Mouse (Mus musculus) megakaryocyte, embryonic 14.5 days (primary cell): ENCODE measurements around the gene Mxi1. TPM values are rescaled to one million over a fixed set of nuclear protein-coding genes. Genes with fewer than 3 reads are reported as not detected.

Source experiments
- H3K27me3 ChIP-seq: replicated peaks from 2 replicates; pipeline ENCODE3; 2012; ENCODE audit warnings: inconsistent platforms
- H3K36me3 ChIP-seq: replicated peaks from 2 replicates; pipeline ENCODE3; 2012; ENCODE audit warnings: low read length, inconsistent platforms, mixed read lengths
- H3K4me1 ChIP-seq: 2 replicates; pipeline ENCODE4 v1.6.1; 2012; ENCODE audit warnings: inconsistent platforms
- H3K4me3 ChIP-seq: replicated peaks from 2 replicates; pipeline ENCODE3; 2012; ENCODE audit warnings: moderate library complexity, mild to moderate bottlenecking, inconsistent platforms
- H3K9me3 ChIP-seq: 2 replicates; pipeline ENCODE4 v1.6.1; 2012; ENCODE audit warnings: inconsistent platforms
- FLI1 ChIP-seq: IDR thresholded peaks from 2 replicates; pipeline ENCODE4 v1.6.1; 2012; ENCODE audit warnings: low read length, inconsistent platforms, mixed read lengths
- GATA1 ChIP-seq: IDR thresholded peaks from 3 replicates; pipeline ENCODE4 v1.6.1; 2012; ENCODE audit warnings: mixed read lengths, low read length, inconsistent platforms, borderline replicate concordance
- polyA plus RNA-seq: library from polyadenylated mRNA; stranded (reverse); fragments of >175 nt; gene quantifications from 2 replicates; pipeline ENCODE4 v1.2.3, GENCODE M21; 2012; ENCODE audit warnings: low replicate concordance; ENCODE audit not compliant: insufficient read depth

The Mxi1 gene
- polyA plus RNA-seq, 1 experiment: 32.9 TPM

DNA sequence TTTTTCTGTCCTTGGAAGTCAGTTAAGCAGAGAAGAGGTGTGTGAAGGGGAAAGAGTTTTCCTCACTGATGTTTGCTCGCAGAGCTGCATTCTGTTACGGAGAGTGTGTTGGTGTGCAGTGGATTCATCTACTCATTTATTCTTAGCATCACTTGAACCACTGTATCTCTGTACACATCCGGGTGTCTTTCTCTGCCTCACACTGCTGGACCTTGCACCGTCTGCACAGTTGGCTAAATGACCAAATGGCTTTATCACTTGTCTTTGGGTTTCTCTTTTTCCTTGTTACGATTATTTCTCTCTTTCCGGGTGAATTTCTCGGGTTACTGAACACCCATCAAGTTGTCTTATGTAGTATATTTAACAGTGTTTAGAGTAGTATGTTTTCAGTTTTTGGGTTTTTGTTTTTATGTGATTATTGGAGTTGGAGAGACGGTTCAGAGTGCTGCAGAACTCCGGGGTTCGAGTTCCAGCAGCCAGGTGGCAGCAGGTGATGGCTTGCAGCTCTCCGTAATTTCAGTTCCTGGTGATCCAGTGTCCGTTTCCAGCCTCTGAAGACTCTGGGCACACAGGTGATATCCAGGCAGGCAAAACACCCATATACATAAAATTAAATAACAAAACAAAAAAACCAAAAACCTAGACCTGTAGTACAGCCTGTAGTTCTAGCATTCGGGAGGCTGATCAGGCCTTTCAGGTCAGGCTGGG, 33.0 kb downstream of the Mxi1 start:
- no peaks in the 10 kb centered on the region for H3K27me3 ChIP-seq
- H3K36me3 ChIP-seq: peaks cover 59% of the 10 kb centered on the region
- no peaks in the 10 kb centered on the region for H3K9me3 ChIP-seq
- TF ChIP-seq FLI1: no peak
- no peak for TF ChIP-seq GATA1
- no peak overlapping the region for H3K4me3 ChIP-seq
- peaks cover 11% of the 10 kb centered on the region for H3K4me1 ChIP-seq

DNA sequence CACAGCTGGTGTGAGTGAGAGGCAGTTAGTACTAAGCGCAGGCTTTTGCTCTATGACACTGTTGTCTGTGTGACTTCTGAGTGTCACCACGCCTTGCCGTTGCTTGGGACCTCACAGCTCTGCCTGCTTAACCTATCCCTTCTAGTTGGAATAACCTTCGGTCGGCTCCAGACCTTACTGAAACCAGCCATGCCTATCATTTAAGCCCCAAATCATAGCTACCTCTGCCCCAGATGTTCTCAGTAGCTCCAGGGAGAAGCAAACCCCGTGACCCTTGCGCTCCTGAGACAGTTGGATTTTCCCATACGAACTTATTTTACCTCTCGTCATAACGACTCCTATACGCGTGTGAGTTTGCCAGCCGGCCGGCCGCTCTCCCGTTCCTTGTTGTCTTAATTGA, 33.7 kb downstream of the Mxi1 start:
- H3K36me3 ChIP-seq: peaks cover 55% of the 10 kb centered on the region
- H3K9me3 ChIP-seq: no peaks in the 10 kb centered on the region
- TF ChIP-seq FLI1: no peak
- TF ChIP-seq GATA1: no peak
- H3K4me3 ChIP-seq: no peak overlapping the region
- H3K4me1 ChIP-seq: peaks cover 8% of the 10 kb centered on the region
- H3K27me3 ChIP-seq: no peaks in the 10 kb centered on the region

DNA sequence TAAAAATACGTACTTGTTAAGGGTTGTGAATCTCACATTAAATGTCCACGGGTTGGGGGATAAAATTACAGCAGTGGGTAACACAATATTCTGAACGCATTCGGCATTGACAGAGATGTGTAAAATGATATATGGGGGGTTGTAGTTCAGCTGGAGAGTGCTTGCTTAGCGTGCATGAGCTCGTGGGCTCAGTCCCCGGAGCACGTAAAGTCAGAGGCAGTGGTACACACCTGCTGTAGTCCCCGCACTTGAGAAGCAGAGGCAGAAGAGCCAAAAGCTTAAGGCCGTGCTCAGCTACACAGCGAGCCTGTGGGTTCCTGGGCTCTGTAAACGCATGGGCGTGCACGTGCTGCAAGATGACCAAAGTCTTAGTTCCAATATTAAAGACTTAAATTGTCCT, 35.4 kb downstream of the Mxi1 start:
- Histone ChIP-seq H3K9me3 (no peaks in the 10 kb centered on the region), H3K27me3 (no peaks in the 10 kb centered on the region), H3K4me3 (no peak overlapping the region), H3K36me3 (peaks cover 66% of the 10 kb centered on the region), H3K4me1 (peaks cover 3% of the 10 kb centered on the region; the same call in 1 of the 2 replicates)
- TF ChIP-seq GATA1: no peak
- no peak for TF ChIP-seq FLI1

DNA sequence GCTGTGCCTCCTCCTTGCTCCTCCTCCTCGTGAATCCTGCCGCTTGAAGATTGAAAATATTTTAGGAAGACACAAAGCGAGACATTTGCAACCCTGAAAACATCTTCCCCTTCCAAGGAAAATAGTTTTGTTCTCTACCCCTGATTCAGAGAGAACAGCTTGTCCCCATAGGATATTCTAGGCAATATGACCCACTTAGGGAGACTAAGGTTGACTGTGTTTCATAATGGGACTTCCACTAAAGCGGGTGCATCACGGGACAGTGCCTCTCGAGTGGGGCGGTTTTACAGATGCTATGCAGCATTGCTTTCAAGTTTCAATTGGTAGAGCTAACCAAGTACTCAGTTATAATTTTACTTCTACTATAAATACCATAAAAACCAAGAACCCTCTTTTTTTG, 43.5 kb downstream of the Mxi1 start:
- Histone ChIP-seq H3K4me1 (peaks cover 2% of the 10 kb centered on the region; the same call in 1 of the 2 replicates), H3K36me3 (peaks cover 56% of the 10 kb centered on the region), H3K9me3 (no peaks in the 10 kb centered on the region), H3K4me3 (no peak overlapping the region), H3K27me3 (no peaks in the 10 kb centered on the region)
- TF ChIP-seq GATA1 (no peak), FLI1 (no peak)

DNA sequence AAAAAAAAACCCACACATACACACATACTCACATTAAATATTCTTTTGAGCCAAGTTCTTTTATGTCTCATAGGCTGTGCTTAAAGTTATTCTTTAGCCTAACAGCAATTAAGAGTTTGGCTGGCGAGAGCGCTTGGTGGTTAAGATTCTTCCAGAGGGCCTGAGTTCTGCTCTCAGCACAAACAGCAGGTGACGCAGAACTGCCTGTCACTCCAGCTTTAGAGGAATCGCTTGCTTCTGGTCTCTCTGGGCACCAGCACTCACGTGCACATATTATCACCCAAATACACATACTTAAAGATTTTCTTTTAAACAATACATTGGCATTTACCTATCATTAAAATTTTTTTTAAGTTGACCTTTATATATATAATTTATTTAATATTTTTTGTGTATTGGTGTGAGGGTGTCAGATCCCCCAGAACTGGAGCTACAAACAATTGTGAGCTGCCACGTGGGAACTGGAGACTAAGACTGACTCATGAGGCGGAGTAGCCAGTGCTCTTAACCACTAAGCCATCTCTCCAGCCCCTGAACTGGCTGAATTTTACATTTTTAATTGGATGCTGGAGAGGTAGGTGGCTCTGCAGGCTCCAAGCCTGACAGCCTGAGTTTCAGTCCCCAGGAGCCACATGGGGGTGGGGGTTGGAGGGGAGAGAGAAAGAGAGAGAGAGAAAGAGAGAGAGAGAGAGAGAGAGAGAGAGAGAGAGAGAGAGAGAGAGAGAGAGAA, 44.1 kb downstream of the Mxi1 start:
- Histone ChIP-seq H3K9me3 (no peaks in the 10 kb centered on the region), H3K36me3 (peaks cover 56% of the 10 kb centered on the region), H3K4me1 (peaks cover 2% of the 10 kb centered on the region; the same call in 1 of the 2 replicates), H3K27me3 (no peaks in the 10 kb centered on the region), H3K4me3 (no peak overlapping the region)
- no peak for TF ChIP-seq GATA1
- no peak for TF ChIP-seq FLI1

DNA sequence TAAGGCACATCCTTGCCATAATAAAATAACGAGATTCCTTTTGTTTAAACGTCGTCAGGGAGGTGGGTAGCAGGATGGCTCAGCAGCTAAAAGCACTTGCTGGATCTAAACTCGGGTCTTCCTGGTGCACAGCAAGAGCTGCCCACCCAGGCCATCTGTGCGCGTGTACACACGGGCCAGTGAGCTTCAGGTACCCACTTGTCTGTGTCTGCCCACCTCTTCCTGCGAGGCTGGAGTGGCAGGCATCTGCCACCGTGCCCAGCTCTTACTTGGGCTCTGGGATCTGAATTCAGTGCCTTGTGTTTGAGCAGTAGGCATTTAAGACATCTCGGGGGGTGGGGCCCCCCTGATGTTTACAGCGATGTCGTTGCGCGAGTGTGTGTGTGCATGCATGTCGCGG, 44.7 kb downstream of the Mxi1 start:
- no peaks in the 10 kb centered on the region for H3K27me3 ChIP-seq
- TF ChIP-seq GATA1 (no peak), FLI1 (no peak)
- H3K4me1 ChIP-seq: peaks cover 6% of the 10 kb centered on the region; the same call in 1 of the 2 replicates
- H3K4me3 ChIP-seq: no peak overlapping the region
- no peaks in the 10 kb centered on the region for H3K9me3 ChIP-seq
- peaks cover 52% of the 10 kb centered on the region for H3K36me3 ChIP-seq

DNA sequence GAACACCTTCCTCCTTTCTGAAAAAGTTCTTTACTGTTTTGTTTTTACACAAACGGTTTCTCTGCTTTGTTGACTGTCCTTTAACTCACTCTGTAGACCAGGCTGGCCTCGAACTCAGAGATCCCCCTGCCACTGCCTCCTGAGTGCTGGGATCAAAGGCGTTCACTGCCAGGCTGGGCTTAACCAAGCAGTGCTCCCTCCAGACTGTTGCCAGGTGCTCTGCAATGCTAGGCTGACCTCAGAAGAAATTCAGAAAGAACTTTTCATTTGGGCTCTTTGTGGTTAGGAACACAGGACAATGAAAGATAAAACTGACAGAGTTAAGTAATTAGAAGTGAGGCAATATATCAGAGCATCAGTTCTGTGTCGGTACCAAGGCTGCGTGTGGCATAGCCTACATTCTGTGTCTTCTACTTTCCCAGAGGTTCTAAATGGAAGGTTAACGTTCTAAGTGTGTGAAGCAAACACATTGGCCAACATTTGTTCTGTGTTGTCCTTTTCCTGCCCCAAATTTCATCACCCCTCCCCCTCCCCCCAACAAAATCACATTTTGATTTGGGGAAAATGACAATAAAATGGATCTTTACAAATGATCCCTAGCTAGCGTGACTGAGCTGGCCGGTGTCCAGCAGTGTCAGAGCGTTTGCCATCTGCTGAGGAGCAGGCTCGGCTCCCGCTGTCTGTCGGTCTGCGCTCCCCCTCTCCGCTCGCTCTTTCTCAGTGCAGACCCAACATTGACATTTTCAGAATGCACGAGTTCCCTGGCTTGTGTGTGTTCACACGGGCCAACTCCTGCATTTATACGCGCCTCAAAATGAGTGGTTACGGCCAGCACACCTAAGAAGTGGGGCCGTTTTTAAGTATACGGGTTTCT, 49.1 kb downstream of the Mxi1 start:
- H3K4me1 ChIP-seq: peaks cover 3% of the 10 kb centered on the region; the same call in 1 of the 2 replicates
- H3K4me3 ChIP-seq: no peak overlapping the region
- H3K36me3 ChIP-seq: peaks cover 30% of the 10 kb centered on the region
- no peaks in the 10 kb centered on the region for H3K9me3 ChIP-seq
- no peak for TF ChIP-seq GATA1
- TF ChIP-seq FLI1: no peak
- H3K27me3 ChIP-seq: no peaks in the 10 kb centered on the region

DNA sequence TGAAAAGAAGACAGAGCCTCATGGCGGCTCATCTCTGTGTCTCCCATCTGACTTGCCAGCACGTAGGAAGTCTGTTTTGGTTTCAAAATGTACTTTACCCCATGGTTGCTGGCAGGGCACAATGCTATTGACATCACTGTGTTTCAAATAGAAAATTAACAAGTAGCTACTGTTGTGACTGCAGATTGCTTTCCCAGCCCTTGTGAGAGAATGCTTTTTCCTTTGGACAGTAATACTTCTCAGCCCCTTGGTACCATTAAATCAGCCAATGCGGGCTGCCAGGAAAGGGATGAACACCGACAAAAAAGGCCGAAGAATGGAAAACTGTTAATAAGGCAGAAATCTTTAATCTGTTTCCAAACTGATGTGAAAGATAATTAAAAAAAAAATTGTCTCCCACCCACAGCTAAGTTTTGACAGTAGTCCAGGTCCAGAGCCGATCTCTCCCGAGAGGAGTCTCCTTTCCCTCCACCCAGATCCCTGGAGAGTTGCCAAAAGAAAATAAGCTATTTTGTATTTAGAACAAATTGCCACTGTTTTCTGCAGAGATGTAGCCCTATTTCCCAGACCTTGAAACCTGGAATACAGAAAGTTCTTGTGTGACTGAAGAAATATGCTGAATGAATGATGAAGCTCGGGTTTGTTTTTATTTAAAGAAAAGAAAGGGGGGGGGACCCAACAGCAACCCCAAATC, 50.1 kb downstream of the Mxi1 start:
- no peak overlapping the region for H3K4me3 ChIP-seq
- TF ChIP-seq GATA1: no peak
- no peak for TF ChIP-seq FLI1
- H3K27me3 ChIP-seq: no peaks in the 10 kb centered on the region
- H3K4me1 ChIP-seq: peaks cover 3% of the 10 kb centered on the region; the same call in 1 of the 2 replicates
- H3K9me3 ChIP-seq: no peaks in the 10 kb centered on the region
- peaks cover 25% of the 10 kb centered on the region for H3K36me3 ChIP-seq

DNA sequence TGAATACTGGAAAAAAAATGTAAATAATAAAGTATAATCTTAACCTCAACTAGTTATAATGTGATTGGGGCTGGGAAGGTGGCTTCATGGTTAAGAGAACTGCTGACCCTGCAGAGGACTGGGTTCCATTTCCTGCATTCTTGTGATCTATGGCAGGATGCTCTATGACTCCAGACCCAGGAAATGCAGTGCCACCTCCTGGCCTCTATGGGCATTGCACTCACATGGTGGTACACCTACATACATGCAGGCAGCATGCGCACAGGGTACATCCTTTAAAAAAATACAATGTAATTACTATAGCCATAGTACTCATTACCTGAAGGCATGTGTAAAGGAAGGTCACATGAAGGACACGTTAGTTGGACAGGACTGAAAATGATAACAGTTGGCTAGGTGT, 52.6 kb downstream of the Mxi1 start:
- H3K36me3 ChIP-seq: peaks cover 8% of the 10 kb centered on the region
- H3K27me3 ChIP-seq: no peaks in the 10 kb centered on the region
- peaks cover 7% of the 10 kb centered on the region; the same call in 1 of the 2 replicates for H3K4me1 ChIP-seq
- no peak for TF ChIP-seq FLI1
- no peak for TF ChIP-seq GATA1
- no peaks in the 10 kb centered on the region for H3K9me3 ChIP-seq
- no peak overlapping the region for H3K4me3 ChIP-seq
